Mouse (Mus musculus) bone marrow, adult 2 months (tissue): ENCODE data around the gene Btbd35f8. TPM values are rescaled to one million over a fixed set of nuclear protein-coding genes. Genes with fewer than 3 reads are reported as not detected.
"Not testable (repeated sequence)": the region's sequence is repeated elsewhere in the genome, so short reads cannot be mapped to it uniquely, and the experiment has no call there.

Experiments used
- H3K27ac ChIP-seq: fragments of 200-500 bp; 2 replicates; pipeline ENCODE4 v1.5.1; 2012; ENCODE audit warnings: low read depth, mild to moderate bottlenecking, control low read depth, inconsistent platforms, low read length; ENCODE audit not compliant: control insufficient read depth, poor library complexity, insufficient read depth
- H3K4me1 ChIP-seq: fragments of 200-500 bp; 2 replicates; pipeline ENCODE4 v1.6.1; 2011; ENCODE audit warnings: low read length; ENCODE audit not compliant: control insufficient read depth, insufficient read depth
- H3K4me3 ChIP-seq: fragments of 200-500 bp; replicated peaks from 2 replicates; pipeline ENCODE3; 2011; ENCODE audit warnings: mild to moderate bottlenecking, low read depth, low read length, control low read depth; ENCODE audit not compliant: control insufficient read depth
- WGBS: fragments of 180-500 bp; shearing (Covaris S2); methylation state at CpG from one replicate; pipeline ENCODE4 v1.1.7; 2018; 5-methylcytosine and 5-hydroxymethylcytosine counted together
- polyA plus RNA-seq: library from polyadenylated mRNA; stranded (reverse); fragments of >200 nt; gene quantifications from 2 replicates; pipeline ENCODE4 v1.2.4, GENCODE M21; 2011; ENCODE audit warnings: low replicate concordance; ENCODE audit not compliant: missing spikeins, insufficient read depth, insufficient read length

The Btbd35f8 gene
- polyA plus RNA-seq: not detected in 2 replicates

GRCm38 (mm10) chrX:34450224-34450623, at the start of gene Btbd35f8:
TSS of gene Btbd35f8 (plus strand) at chrX:34450524.
- H3K27ac ChIP-seq, H3K4me1 ChIP-seq, H3K4me3 ChIP-seq: not testable (repeated sequence)
- no CpG with 5 or more reads among the region's 3 CpGs for WGBS

Other genes starting within 250 kb of the Btbd35f8 start
- gene Spin2g, start 211.8 kb upstream of the Btbd35f8 start, polyA plus RNA-seq: not detected in 2 replicates